Mouse (Mus musculus) CD4-positive helper T cell, adult 2 months (primary cell): Measurements from ENCODE around the gene 6820408C15Rik.
"Not testable (repeated sequence)": the region's sequence is repeated elsewhere in the genome, so short reads cannot be mapped to it uniquely, and the experiment has no call there.

Experiments used
- DNase-seq: peaks from one replicate; pipeline ENCODE4 v3.0.0-alpha.2; 2012; ENCODE audit warnings: low read depth, missing footprints, low spot score

The 6820408C15Rik gene

DNA sequence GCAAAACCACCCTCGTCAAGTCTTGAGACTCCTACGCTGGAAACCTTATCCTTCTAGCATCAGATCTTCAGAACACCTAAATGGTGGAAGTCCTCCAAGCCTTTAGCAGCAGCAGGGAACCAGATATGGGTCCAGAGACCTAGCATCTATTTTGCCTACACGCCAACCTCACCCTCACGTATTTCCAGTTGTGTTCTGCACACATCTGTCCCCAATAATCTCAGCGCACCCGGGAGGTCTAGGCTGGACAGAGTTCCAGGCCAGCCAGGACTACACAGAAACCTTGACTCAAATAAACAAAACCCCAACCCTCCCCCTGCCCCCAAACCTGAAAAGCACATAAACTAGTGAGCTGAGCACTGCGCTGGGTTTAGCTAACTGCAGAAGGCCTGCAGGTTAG lies 3.9 kb upstream of the 6820408C15Rik start:
- no peak for DNase-seq

- no peak for DNase-seq
Measured at GRCm38 (mm10) chr2:152412526-152413157, 2.7 kb upstream of the 6820408C15Rik start.

GRCm38 (mm10) chr2:152413158-152413764 lies 2.1 kb upstream of the 6820408C15Rik start:
- no peak for DNase-seq

DNA sequence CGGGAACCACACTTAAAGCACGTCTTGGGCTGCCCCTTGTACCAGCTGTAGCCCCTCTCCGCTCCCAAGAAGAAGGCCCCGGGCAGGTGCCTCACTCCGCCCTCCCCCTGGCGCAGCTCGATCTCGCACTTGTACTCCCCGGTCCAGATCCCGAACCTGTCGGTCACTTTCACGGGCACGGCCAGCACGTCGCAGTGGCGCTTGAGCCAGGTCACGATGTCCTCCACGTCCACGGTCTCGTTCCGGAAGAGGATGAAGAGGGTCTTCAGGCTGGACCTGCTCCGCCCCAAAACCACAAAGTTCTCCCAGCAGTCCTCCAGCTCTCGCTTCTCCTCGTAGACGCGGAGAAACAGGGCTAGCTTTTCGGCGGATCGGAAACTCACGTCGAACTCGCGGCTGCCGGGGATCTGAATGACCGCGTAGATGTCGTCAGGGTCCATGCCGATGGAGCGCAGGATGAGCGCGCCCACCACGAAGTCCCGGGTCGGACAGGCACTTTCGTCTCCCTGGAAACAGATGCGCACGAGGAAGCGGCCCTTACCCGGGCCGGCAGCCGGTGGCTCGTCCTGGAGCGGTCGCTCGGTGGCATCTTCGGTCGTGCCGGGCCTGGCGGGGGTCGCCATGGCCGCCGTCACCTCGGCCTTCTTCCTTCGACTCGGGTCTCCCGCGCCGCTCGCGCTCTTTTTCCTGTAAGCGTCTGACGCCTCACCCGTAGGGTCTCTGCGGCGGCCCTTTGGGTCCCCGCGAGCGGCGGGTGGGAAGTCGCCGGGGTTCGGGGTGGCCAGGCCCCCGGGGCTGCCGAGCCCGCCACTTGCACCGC lies 1.4 kb upstream of the 6820408C15Rik start:
- no peak for DNase-seq

DNA sequence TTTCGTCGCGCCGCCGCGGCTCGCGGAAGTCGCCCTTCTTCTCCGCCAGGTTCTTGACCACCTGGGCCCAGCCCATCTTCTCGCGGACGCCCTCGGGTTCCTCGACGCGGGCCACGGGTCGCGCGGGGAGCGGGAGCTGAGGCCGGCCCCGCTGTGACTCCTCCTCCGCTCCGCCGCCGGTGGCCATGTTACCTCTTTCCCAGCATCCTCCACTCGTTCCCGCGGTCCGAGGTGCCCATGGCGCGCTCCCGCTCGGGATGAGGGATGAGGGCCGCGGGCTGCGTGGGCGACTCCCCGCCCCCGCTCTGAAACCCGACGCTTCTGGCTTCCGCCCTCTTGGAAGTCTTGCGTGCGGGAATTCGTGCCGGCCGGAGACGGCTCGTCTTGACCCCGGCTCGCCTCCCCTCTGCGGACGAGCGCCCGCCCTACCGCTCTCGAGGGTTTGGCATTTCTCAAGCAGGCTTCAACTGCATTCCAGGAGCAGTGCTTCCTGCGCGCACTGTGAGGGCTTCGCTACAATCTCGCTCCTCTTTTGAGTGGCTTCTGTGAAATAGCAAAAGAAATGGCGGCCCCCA lies 709 bp upstream of the 6820408C15Rik start, which contains the start of gene Zcchc3:
Gene Zcchc3 (minus strand): TSS at position 437 of the 575 bp plus-strand sequence.
- peak; percentile 64 for DNase-seq

DNA sequence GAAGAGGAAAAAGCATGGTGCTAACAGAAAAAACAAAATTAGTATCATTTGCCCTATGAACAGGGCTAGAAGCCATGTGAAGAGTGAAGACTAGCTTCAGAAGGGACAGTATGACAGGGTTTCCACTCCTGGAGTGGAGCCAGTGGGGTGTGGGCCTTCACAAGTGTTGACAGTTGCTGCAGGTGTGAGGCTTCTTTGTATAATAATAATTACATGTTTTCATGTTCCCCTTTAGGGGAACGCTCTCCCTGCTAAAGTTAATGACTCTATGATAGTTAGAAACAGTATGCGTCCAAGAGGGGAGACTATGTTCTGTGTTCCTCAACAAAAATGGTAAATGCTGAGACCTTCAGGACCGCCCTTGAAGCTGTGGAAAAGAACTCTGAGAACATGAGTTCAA lies 399 bp downstream of the 6820408C15Rik start:
- DNase-seq: no peak

GRCm38 (mm10) chr2:152427493-152427892 lies 12.1 kb downstream of the 6820408C15Rik start:
- DNase-seq: no peak

GRCm38 (mm10) chr2:152428481-152428880 lies 13.1 kb downstream of the 6820408C15Rik start:
- not testable (repeated sequence) for DNase-seq

DNA sequence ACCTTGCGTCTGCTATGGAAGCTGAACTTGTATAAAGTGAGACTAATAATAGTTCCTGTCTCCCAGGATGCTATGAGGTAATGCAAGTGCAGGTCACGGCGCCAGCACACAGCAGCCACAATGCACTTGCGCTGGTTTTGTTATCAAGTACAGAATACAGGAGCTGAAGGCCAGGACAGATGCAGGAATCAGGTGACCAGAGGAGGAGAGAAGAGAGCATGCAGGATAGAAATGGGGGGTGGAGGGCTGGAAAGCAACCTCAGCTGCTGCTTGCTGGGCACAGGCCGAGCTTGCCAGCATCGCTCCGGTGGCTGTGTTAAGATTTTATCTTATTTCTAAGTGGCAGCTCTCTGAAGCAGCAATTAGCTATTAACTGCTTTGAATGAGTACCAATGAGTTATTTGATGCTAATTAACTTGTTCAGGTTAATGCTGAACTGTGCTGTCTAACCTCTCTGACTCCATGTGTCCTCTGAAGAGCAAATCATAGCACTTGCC lies 21.1 kb downstream of the 6820408C15Rik start:
- no peak for DNase-seq

- DNase-seq: peak; percentile 70
Measured at GRCm38 (mm10) chr2:152436983-152437860, 21.8 kb downstream of the 6820408C15Rik start.

GRCm38 (mm10) chr2:152438963-152439362 lies 23.6 kb downstream of the 6820408C15Rik start:
- no peak for DNase-seq

GRCm38 (mm10) chr2:152439833-152440232 lies 24.4 kb downstream of the 6820408C15Rik start:
- DNase-seq: no peak

DNA sequence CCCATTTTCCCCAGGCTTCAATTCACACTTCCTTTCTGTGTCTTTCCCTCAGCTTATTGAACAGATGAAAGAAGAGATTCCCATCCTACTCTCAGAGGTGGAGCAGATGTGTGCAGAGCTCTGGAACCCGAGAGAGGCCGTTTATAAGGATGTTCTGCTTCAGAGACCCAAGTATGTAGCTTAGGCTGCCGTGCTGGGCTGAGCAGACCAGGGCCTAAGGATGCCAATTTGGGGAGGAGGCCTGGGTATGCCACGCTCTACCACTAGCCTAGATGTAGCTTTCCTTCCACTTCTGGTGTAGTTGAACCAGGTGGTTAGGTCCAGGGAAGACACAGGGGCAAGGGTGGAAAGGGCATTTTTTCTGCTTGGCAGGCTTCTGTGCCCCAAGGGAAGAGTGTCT lies 26.9 kb downstream of the 6820408C15Rik start:
- DNase-seq: no peak

DNA sequence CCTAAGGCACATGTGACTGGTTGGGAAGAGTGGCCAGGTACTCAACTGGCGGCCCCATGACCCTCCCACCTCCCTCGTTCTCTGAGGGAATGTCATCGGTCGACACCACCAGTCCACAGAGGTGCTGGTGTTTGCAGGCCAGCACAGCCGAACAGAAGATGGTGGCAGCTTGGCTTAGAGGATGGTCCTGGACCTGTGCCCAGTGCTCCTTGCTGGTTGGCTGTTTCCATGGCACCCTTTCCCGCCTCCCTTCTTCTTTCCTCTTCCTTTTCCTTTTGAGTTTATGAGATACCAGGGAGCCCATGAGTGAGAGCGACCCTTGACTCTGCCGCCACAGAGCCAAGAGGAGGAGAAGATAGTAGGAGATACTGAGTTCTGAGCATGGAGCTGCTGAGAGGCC lies 27.9 kb downstream of the 6820408C15Rik start:
- no peak for DNase-seq

DNA sequence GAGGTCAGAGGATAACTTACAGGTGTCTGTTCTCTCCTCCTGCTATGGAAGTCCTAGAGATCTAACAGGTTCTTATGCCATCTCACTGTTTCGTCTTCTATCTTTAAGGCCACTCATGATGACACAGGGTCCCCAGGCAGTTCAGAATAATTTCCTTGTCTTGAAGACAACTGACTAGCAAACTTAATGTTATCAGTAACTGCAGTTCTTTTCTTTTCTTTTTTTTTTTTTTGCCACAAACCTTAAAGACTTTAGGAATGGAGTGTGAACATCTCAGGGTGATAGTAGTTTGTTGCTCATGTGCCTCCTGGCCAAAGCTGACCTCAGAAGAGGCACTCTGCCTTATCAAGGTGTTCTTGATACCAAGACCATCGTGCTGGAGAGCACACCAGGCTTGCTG lies 31.3 kb downstream of the 6820408C15Rik start:
- no peak for DNase-seq

- DNase-seq: no peak
Measured at GRCm38 (mm10) chr2:152447461-152447860, 32.1 kb downstream of the 6820408C15Rik start.

DNA sequence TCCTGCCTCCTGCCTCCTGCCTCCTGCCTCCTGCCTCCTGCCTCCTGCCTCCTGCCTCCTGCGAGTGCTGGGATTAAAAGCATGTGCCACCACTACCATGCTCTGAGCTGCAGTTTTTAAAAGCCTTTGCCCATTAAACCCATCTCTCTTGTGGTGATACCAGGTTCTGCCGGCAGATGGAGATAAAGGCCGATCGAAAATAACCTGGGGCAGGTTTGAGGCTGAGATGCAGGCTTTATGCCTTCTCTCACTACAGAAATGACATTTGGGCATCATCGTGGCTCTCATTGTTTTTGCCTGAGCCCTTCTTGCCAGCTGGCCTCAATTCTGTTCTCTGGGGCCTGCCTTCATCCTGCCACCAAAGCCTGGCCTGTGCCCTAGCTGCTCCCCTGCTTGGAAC lies 34.9 kb downstream of the 6820408C15Rik start:
- DNase-seq: peak; percentile 13

DNA sequence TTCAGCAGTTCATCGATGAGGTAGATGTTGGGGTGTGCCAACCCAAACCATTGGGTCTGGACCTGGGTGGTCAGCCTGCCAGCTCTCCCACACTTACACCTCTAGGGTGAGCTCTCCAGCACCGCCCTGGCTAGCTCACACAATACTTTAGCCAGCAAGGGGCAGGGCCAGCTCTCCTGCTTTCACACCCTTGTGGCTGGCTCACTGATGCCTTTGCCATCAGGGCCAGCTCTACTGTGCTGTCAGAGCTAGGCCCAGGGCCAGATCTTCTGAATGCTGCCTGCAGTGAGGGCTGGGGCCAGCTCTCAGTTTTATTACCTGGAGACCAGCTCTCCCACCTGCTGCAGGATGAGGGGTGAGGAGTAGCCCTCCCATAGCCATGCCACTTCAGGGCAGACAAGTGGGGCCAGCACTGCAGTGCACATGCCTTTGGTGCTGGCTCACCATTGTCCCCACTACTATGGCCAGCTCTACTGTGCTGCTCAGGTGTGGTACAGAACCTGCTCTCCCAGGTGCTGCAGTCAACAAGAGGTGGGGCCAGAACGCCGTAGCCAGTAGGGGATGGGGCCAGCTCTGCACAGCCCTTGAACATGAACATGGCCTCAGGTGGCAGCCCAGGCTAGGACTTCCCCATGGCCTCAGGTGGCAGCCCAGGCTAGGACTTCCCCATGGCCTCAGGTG lies 36.9 kb downstream of the 6820408C15Rik start:
- DNase-seq: no peak

- DNase-seq: no peak
Measured at GRCm38 (mm10) chr2:152459241-152459640, 43.9 kb downstream of the 6820408C15Rik start.

DNA sequence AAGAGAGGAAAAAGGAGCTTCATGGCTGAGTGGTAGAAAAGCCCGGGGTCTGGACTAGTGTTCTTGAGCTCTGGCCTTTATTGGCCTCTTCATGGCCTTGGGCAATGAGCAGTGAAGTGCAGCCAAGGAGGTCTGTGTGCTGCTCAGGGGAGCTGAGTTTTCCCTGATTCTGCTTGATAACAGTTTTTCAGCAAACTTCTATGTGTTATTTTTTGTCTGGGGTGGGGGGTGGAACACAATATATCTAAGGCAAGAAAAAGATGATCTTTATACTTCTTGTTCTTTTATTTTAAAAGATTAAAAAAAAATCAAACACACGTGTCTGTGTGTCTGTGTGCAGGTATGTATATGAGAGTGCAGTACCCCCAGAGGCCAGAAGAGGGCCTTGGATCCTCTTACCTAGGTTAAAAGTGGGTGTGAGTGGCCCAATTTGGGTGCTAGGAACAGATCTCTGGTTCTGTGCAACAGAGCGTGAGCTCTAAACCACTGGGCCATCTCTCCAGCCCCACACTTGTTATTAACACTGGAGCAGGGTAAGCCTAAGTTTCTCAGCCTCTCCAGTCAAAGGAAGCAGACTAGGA lies 49.3 kb downstream of the 6820408C15Rik start, which contains the start of gene Defb23:
Gene Defb23 (minus strand): TSS at position 51 of the 581 bp plus-strand sequence.
- DNase-seq: no peak
